Mouse (Mus musculus): ENCODE results near the gene Eif4ebp2.

Gene Eif4ebp2

GRCm38 (mm10) chr10:61417046-61417445 is 35.4 kb downstream of the Eif4ebp2 start:
- no peak for DNase-seq

DNA sequence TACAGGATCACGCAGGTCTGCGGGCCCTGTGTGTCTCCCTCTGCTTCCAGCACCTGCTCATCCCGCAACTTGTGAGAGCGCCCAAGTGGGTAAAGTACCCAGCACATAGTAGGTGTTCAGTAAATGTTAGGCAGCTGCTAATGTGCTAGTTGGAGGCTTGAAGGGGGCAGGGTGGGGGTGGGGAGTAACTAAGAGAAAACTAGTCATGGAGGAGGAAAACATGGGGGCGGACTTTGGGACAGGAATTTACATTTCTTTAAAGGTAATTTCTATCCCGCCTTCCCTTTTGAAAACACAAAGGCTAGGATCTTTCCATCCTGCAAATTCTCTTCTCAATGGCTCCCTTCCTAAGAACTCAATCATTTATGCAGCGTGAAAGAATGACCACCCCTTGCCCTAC is 35.9 kb downstream of the Eif4ebp2 start:
- DNase-seq, result no peak

GRCm38 (mm10) chr10:61415890-61416289 is 36.6 kb downstream of the Eif4ebp2 start:
- DNase-seq, result no peak

DNA sequence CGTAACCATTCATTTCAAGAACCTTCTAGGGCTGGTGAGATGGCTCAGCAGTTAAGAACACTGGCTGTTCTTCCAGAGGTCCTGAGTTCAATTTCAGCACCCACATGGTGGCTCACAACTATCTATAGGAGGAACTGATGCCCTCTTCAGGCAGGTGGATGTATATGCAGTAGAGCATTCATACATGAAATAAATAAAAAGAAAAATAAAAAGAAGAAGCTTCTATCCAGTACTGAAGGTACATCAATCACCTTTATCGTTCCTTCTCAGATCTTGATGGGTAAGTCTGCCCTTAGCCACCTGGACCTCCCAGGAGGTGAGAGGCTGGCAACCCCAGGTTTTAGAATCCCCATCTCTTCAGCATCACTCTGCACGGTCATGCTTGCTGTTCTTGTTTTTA is 37.2 kb downstream of the Eif4ebp2 start:
- DNase-seq, result no peak

DNA sequence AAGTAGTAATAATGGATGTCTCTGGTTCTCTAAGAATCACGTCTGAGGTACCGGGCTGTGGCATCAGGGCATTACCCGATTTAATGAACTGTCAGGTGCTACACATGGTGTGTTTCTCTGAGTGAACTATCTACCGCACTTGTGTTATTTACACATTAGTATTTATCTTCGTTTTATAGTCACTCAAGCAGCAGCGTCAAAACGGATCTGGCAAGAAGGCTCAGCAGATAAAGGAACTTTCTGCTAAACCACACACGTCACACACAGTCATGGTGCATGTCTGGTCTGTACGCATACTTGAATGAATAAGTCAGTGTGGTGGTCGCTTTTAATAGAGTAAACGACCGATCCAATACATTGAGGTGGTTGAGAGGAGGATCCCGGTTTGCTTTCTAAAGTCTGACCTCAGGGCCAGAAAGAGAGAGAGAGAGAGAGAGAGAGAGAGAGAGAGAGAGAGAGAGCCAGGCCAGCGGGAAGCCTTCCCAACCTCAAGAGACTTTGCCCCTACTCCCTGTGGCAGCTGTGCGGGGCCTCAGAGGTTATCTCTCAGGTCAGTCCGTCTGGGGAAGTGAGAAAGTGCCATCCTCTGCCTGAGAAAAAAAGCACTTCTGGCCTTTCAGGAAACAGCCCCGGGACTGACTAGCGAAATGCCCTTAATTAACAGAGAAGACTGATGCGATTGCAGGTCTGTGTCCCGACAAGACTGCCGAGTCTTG is 39.4 kb downstream of the Eif4ebp2 start:
- no peak for DNase-seq

DNA sequence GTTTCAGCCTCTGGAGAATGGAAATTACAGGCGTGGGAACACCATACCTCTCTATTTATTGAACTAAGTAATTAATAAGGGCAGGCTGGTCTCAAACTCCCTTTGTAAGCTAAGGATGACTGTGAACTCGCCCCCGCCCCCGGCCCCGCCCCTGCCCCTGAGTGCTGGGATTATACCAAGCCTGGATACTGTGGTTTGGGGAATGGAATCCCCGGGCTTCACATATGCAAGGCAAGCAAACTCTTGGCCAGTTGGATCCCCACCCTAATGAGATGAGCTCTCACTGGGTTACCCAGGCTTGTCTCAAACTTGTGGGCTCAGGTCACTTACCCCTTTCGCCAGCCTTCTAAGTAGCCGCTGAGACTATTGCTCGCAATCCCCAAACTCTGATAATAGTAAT is 42.3 kb downstream of the Eif4ebp2 start:
- DNase-seq, result no peak

DNA sequence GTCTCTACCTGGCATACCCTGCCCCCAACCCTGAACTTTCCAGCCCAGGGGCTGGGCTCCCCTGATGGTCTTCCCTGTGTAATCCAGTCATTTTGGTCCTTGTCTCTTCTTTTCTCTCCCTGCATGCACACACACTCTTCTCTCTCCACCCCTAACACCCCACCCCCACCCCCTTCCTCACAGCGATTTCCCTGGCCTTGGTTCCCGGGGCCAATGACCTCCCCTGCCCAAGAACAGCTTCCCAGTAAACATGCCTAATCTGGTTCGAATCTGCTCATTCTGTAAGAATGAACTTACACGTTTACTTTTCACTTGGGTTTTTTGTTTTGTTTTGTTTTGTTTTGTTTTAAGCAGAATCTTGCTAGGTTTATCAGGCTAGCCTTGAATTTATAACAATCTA is 42.7 kb downstream of the Eif4ebp2 start:
- DNase-seq, result no peak

DNA sequence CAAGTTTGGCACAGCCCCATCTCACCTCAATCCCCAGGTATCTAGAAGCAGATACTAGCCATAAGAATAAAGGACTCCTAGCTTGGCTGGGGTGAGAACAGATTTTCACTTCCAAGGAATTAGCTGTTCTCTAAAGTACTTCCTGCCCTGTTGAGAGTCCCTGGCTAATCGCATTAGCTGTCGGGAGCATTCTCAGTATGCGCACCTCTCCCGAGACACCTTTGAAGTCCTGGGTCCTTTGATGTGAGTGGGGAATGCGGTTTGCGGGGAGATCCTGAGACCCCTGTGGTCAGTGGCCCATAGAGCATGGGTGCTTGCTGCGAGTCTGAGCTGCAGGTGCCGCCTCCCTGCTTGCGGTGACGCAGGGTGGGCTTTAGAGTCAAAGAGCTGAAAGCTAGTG is 46.5 kb downstream of the Eif4ebp2 start:
- DNase-seq, result no peak

DNA sequence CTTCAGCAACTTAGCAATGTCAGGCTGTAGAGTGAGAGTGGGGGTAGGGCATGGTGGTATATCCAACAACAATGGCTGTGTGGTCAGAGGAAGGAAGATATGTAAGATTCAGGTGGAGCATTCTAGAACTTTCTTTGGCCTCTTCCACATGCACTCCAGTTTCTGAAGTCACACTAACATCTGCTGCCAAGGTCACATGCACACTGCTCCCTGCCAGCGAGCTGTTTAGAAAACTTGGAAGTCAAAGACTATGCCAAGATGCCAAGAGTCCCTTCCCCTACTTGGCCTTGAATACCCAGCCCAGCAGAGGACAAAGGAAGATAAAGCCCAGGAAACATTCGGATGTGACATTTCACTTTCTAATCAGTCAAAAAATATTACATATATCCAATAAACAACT is 49.5 kb downstream of the Eif4ebp2 start:
- DNase-seq, result no peak

DNA sequence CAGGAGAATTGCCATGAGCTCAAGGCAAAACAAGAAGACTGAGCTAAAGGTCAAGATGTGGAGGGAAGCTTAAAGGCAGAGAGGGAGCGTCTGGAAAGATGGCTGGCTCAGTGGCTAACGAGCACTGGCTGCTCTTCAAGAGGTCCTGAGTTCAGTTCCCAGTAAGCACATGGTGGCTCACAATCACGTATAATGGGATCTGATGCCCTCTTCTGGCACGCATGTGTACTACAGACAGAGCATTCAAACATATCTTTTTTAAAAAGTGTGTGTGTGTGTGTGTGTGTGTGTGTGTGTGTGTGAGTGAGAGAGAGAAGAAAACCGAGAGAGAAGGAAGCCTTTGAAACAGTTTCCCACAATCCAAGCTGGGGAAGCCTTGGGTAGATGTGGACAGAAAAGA is 50.0 kb downstream of the Eif4ebp2 start:
- no peak for DNase-seq

DNA sequence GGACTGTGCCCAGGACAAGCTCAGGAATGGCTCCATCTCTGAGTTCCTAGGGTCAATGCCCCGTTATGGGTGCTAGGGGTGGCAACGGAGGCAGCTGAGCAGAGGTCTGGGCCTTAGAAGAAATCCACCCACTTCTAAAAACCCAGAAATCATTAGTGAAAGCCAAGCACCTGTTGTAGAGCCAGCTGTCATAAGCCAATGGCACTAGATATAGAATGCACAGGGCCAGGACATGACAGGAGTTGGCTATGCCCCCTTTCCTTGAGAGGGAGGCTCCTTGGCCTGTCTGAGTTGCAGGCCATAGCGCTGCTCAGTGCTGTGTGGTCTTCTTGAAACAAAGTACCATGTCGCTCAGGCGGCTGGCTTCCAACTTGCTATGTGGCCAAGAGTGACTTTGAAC is 52.1 kb downstream of the Eif4ebp2 start:
- DNase-seq, result no peak

GRCm38 (mm10) chr10:61399156-61399734 is 53.2 kb downstream of the Eif4ebp2 start:
- DNase-seq, result peak; percentile 67

DNA sequence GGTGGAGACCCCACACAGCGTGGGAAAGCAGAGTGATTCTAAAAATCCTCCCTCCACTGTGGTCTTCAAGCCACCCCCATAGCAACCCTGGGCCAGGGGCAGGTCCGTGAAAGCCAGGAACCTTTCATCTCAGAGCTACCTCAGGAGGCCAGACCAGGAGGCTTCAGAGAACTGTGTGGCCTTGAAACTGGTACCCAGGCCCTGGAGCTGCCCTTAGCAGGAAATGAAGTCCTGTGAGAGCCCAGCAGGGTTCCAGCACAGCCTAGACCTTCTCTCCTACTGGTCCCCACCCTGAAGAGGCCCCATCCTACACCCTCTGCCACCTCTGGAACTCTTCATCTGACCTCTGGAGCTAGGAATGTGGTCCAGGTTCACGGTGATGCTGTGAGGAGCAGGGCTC is 54.3 kb downstream of the Eif4ebp2 start:
- no peak for DNase-seq

- DNase-seq, result no peak
These were observed 57.9 kb downstream of the Eif4ebp2 start for GRCm38 (mm10) chr10:61394476-61395136.

- no peak for DNase-seq
These were observed 59.9 kb downstream of the Eif4ebp2 start for GRCm38 (mm10) chr10:61392584-61392983.

DNA sequence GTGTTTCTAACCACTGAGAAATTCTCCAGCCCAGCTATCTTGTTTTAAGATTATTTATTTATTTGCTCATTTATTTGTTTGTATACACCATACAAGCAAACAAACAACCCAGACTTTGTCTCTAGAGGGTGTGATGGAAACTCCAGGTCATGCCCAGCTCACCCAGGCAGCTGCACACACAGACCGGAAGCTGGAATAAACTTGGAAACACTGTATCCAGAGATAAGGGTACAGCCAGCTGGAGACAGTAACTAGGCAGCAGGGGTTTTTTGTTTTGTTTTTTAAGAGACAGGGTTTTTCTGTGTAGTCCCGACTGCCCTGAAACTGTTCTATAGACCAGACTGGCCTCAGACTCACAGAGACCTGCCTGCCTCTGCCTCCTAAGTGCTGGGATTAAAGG is 62.3 kb downstream of the Eif4ebp2 start:
- no peak for DNase-seq

- no peak for DNase-seq
These were observed 63.4 kb downstream of the Eif4ebp2 start for GRCm38 (mm10) chr10:61389020-61389419.

- DNase-seq, result no peak
These were observed 66.2 kb downstream of the Eif4ebp2 start for GRCm38 (mm10) chr10:61386284-61386683.

- DNase-seq, result no peak
These were observed 67.3 kb downstream of the Eif4ebp2 start for GRCm38 (mm10) chr10:61385174-61385573.

GRCm38 (mm10) chr10:61383715-61384047 is 68.8 kb downstream of the Eif4ebp2 start:
- no peak for DNase-seq

DNA sequence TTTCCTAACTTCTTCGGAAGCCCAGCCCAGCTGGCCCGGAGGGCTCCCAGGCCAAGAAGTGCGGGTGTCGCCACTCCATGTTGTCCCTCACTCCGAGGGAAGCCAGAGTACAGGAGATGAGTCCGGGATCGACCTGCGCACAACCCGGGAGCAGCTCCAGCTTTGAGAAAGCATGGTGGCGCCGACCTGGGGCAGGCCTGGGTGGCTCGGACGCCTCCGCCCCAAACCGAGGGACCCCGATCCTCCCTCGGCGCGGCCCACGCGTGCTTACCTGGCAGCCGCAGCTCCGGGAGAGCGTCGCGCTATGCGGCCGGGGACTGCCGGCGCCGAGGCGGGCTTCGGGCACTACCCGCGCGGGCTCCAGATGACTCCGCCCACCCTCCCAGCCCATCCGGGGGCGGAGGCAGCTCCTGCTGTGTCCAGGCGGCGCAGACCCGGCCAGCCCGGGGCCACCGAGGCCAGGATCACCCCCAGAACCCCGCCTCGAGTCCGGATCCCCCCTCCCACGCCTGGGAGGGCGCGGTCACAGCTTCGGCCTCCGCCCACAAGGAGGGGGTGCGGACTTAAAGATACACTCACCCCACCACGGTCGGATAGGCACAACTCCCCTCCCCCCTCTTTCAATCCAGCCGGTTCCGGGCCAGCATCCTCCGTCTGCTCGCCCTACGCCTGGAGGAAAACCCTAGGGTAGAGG is 69.3 kb downstream of the Eif4ebp2 start, which contains the start of gene Pald1:
Pald1 (minus strand) TSS at position 510 of the 694 bp plus-strand sequence.
- DNase-seq, result peak; percentile 76

GRCm38 (mm10) chr10:61382281-61382731 is 70.2 kb downstream of the Eif4ebp2 start:
- DNase-seq, result peak; percentile 16

GRCm38 (mm10) chr10:61381823-61382222 is 70.6 kb downstream of the Eif4ebp2 start:
- peak; percentile 18 for DNase-seq

- DNase-seq, result peak; percentile 18
These were observed 72.3 kb downstream of the Eif4ebp2 start for GRCm38 (mm10) chr10:61380186-61380585.

Measured in kidney, adult 18-20 months (tissue).